Mouse (Mus musculus): Measurements from ENCODE around the gene Nfx1. TPM values are rescaled to one million over a fixed set of nuclear protein-coding genes. Genes with fewer than 3 reads are reported as not detected.

Nfx1 gene
- total and polyA plus RNA-seq, 2 experiments from 2014 or later = 63.1 to 76.3 TPM

DNA sequence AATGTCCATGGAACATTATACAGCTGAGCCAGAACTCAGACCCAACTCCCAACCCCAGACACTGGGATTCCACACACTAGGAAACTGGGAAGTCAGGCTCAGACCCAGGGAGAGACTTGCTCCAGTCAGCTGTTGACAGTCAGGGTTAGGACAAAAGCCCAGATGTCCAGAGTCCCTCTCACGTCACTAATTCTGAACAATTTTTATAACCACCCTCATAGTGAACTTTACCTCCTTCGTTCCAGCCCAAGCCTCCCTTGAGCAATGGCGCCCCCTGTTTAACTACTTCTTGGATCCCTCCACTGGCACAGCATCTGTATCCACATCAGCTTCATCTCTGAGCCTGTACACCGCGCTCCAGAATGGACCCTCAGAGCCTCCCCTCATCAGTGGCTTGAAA, 73.3 kb downstream of the Nfx1 start:
- WGBS = 82% methylated on average over 5 of the region's 5 CpGs

DNA sequence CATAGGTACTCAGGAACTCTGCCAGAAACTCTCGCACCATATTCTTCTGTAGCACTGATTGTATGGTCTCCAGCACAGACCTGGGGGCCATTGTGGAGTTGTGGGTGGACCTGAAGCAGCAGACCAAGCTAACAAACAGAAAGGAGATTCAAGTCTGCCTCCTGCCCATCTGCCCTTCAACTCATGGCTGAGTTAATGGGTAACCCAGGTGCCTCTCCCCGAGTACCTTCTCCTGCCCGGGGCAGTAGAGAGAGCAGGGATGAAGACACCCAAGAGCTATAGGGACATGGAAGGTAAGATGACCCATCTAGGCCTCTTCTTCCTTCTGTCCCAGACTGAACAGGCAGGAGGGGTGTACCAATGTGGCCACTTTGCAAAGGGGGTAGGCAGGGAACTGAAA, 74.6 kb downstream of the Nfx1 start:
- TF ChIP-seq CTCF (IDR thresholded peaks at IDR 0.05) = no peak
- Histone ChIP-seq H3K4me3 (ENCODE audit: low read depth, low read length) (no peak overlapping the region), H3K4me2 (ENCODE audit: low read depth, low read length, poor library complexity, severe bottlenecking) (no peak overlapping the region), H3K36me3 (ENCODE audit: insufficient read depth, low read length) (no peaks in the 10 kb centered on the region), H3K27me3 (ENCODE audit: insufficient read depth, low read length) (no peaks in the 10 kb centered on the region), H3K4me1 (ENCODE audit: insufficient read depth, low read length) (no peaks in the 10 kb centered on the region), H3K9ac (replicated peaks; ENCODE audit: low read length, poor library complexity, severe bottlenecking) (no peak overlapping the region), H3K9me3 (ENCODE audit: low read length) (no peaks in the 10 kb centered on the region), H3K27ac (ENCODE audit: low read depth, low read length) (no peak overlapping the region)
- WGBS = 96% methylated on average over 3 of the region's 3 CpGs
- ATAC-seq (ENCODE audit: low FRiP score) (no peak), DNase-seq (ENCODE audit: low spot score) (no peak)

More for the DNA sequence above, 73.3 kb downstream of the Nfx1 start:
- no peak overlapping the region for H3K27ac ChIP-seq (ENCODE audit: low read depth, low read length)
- no peaks in the 10 kb centered on the region for H3K27me3 ChIP-seq (ENCODE audit: insufficient read depth, low read length)
- H3K4me1 ChIP-seq (ENCODE audit: insufficient read depth, low read length) = no peaks in the 10 kb centered on the region
- no peak for TF ChIP-seq CTCF (IDR thresholded peaks at IDR 0.05)
- no peaks in the 10 kb centered on the region for H3K36me3 ChIP-seq (ENCODE audit: insufficient read depth, low read length)
- DNase-seq (ENCODE audit: low spot score) = no peak
- ATAC-seq (ENCODE audit: low FRiP score) = no peak
- no peaks in the 10 kb centered on the region for H3K9me3 ChIP-seq (ENCODE audit: low read length)
- no peak overlapping the region for H3K4me2 ChIP-seq (ENCODE audit: low read depth, low read length, poor library complexity, severe bottlenecking)
- H3K9ac ChIP-seq (replicated peaks; ENCODE audit: low read length, poor library complexity, severe bottlenecking) = no peak overlapping the region
- no peak overlapping the region for H3K4me3 ChIP-seq (ENCODE audit: low read depth, low read length)

DNA sequence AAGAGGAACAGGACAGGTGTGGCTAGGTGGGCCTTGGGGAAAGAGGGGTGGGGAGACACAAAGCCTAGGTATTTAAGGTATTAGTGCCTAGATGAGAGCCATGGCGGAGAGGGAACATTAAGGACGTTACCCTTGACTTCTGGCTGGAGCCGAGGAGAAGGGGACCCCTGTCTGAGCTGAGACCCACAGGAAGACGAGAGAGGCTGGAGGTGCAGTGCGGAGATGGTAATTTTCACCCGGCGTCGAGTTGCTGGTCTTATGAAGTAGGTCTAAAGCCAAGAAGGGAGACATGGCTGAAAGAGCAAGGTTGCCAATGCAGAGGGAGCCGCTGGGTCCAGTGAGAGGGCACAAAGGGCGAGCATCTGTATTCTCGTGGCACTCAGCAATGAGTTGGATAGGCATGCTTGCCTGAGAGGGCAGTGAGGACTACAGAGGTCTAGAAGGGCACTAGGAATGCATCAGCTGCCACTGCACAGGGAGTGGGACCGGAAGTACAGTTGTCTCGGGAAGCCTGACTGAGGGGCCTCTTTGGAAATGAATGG, 75.6 kb downstream of the Nfx1 start:
- Histone ChIP-seq H3K27me3 (ENCODE audit: insufficient read depth, low read length) (no peaks in the 10 kb centered on the region), H3K4me1 (ENCODE audit: insufficient read depth, low read length) (no peaks in the 10 kb centered on the region), H3K36me3 (ENCODE audit: insufficient read depth, low read length) (no peaks in the 10 kb centered on the region), H3K27ac (ENCODE audit: low read depth, low read length) (no peak overlapping the region), H3K9me3 (ENCODE audit: low read length) (no peaks in the 10 kb centered on the region), H3K4me3 (ENCODE audit: low read depth, low read length) (no peak overlapping the region), H3K4me2 (ENCODE audit: low read depth, low read length, poor library complexity, severe bottlenecking) (no peak overlapping the region), H3K9ac (replicated peaks; ENCODE audit: low read length, poor library complexity, severe bottlenecking) (no peak overlapping the region)
- ATAC-seq (ENCODE audit: low FRiP score) (no peak), DNase-seq (ENCODE audit: low spot score) (no peak)
- no peak for TF ChIP-seq CTCF (IDR thresholded peaks at IDR 0.05)
- 85% methylated on average over 13 of the region's 13 CpGs for WGBS

DNA sequence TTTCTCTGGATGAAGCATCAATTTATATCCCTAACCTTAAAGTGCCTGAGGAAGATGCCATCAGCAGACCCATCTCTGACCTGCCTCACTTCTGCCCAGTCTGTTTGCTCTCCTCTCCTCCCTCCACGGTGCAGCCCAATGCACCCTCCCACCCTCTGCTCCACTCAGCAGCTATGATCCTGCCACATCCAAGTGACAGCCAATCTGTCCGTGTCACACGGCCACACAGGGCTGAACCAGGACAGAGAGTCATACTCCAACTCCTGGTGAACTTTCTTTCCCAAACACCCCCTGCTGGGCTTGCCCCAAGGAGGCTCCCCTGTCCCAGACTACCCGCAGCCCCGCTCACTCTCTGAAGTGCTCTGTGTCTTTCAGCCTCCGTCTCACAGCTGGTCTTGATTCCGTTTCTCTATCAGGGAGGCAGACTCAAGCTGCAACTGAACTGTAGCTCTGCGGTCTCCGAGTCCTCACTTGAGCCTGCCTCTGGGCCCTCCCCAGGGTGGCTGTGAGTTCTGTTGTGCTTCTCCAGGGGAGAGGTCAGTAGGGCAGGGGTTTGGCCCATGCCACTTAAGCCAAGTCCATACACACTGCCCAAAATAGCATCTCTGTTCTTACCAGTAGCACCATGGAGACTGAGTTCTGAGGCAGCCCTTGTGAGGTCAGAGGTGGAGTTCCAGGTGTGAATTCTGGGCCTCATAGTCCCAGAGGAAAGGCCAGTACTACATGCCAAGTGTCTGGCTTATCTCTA, 77.0 kb downstream of the Nfx1 start, which contains the start of gene Aqp7:
TSS of gene Aqp7 (minus strand) at position 616 of the 748 bp plus-strand sequence.
- Histone ChIP-seq H3K4me1 (ENCODE audit: insufficient read depth, low read length) (no peaks in the 10 kb centered on the region), H3K4me2 (ENCODE audit: low read depth, low read length, poor library complexity, severe bottlenecking) (no peak within 1 kb of the TSS), H3K27me3 (ENCODE audit: insufficient read depth, low read length) (no peaks in the 10 kb centered on the region), H3K36me3 (ENCODE audit: insufficient read depth, low read length) (no peaks in the 10 kb centered on the region), H3K9me3 (ENCODE audit: low read length) (no peaks in the 10 kb centered on the region), H3K4me3 (ENCODE audit: low read depth, low read length) (no peak within 1 kb of the TSS), H3K27ac (ENCODE audit: low read depth, low read length) (no peak within 1 kb of the TSS), H3K9ac (replicated peaks; ENCODE audit: low read length, poor library complexity, severe bottlenecking) (no peak within 1 kb of the TSS)
- DNase-seq (ENCODE audit: low spot score) = no peak
- no peak for TF ChIP-seq CTCF (IDR thresholded peaks at IDR 0.05)
- 41% methylated on average over 9 of the region's 9 CpGs for WGBS
- no peak for ATAC-seq (ENCODE audit: low FRiP score)

DNA sequence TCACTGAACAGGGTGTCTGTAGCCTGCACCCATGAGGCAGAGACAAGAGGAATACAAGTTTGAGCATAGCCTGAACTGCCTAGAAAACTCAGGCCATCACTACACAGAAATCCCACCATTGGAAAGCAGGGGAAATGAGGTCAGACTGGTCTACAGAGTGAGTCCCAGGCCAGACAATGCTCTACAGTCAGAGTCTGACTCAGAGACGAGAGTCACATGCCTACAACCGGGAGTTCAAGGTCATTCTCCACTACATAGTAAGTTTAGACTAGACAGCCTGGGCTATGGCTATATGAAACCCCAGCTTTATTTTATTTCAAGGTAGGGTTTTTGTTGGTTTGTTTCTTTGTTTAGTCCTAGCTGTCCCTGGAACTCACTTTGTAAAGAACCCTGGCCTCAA, 78.2 kb downstream of the Nfx1 start:
- H3K9me3 ChIP-seq (ENCODE audit: low read length) = no peaks in the 10 kb centered on the region
- H3K27me3 ChIP-seq (ENCODE audit: insufficient read depth, low read length) = no peaks in the 10 kb centered on the region
- 70% methylated on average over 2 of the region's 2 CpGs for WGBS
- H3K27ac ChIP-seq (ENCODE audit: low read depth, low read length) = no peak overlapping the region
- H3K4me2 ChIP-seq (ENCODE audit: low read depth, low read length, poor library complexity, severe bottlenecking) = no peak overlapping the region
- H3K4me3 ChIP-seq (ENCODE audit: low read depth, low read length) = no peak overlapping the region
- no peak for TF ChIP-seq CTCF (IDR thresholded peaks at IDR 0.05)
- H3K4me1 ChIP-seq (ENCODE audit: insufficient read depth, low read length) = no peaks in the 10 kb centered on the region
- no peak overlapping the region for H3K9ac ChIP-seq (replicated peaks; ENCODE audit: low read length, poor library complexity, severe bottlenecking)
- H3K36me3 ChIP-seq (ENCODE audit: insufficient read depth, low read length) = no peaks in the 10 kb centered on the region
- no peak for DNase-seq (ENCODE audit: low spot score)
- ATAC-seq (ENCODE audit: low FRiP score) = no peak

All from midbrain, postnatal 0 days (tissue).